Mouse (Mus musculus): ENCODE measurements around the gene Vmn1r229. TPM values are rescaled to one million over a fixed set of nuclear protein-coding genes. Genes with fewer than 3 reads are reported as not detected.

The Vmn1r229 gene
- polyA plus RNA-seq (2016; fragmentation: Nextera tagmentation; extraction: Ambion mirVana): not detected in 2 replicates

- Histone ChIP-seq H3K27me3 (replicated peaks) (no peaks in the 10 kb centered on the region), H3K27ac (ENCODE audit: poor library complexity, severe bottlenecking) (no peak within 1 kb of the TSS), H3K4me1 (replicated peaks) (no peaks in the 10 kb centered on the region), H3K9ac (no peak within 1 kb of the TSS), H3K9me3 (replicated peaks) (peaks cover 6% of the 10 kb centered on the region; the same call in 1 of the 2 replicates), H3K36me3 (no peaks in the 10 kb centered on the region), H3K4me3 (no peak within 1 kb of the TSS), H3K4me2 (no peak within 1 kb of the TSS)
- WGBS: 51% methylated on average over 1 of the region's 1 CpGs
- no peak for ATAC-seq (ENCODE audit: insufficient number of reproducible peaks, low FRiP score)
These were observed at the start of gene Vmn1r229 for GRCm38 (mm10) chr17:20811255-20811654. TSS of gene Vmn1r229 (plus strand) at chr17:20811555.

- no peak within 1 kb of the TSS for H3K9ac ChIP-seq
- no peaks in the 10 kb centered on the region for H3K36me3 ChIP-seq
- no peak within 1 kb of the TSS for H3K4me3 ChIP-seq
- H3K9me3 ChIP-seq (replicated peaks): peaks cover 11% of the 10 kb centered on the region; the same call in 1 of the 2 replicates
- ATAC-seq (ENCODE audit: insufficient number of reproducible peaks, low FRiP score): no peak
- no peaks in the 10 kb centered on the region for H3K27me3 ChIP-seq (replicated peaks)
- no peak within 1 kb of the TSS for H3K4me2 ChIP-seq
- H3K27ac ChIP-seq (ENCODE audit: poor library complexity, severe bottlenecking): no peak within 1 kb of the TSS
- H3K4me1 ChIP-seq (replicated peaks): no peaks in the 10 kb centered on the region
These were observed 25.3 kb upstream of the Vmn1r229 start, which contains the start of gene Vmn1r228 for GRCm38 (mm10) chr17:20786057-20786456. TSS of gene Vmn1r228 (minus strand) at chr17:20786157.

GRCm38 (mm10) chr17:20840144-20840543, 28.8 kb downstream of the Vmn1r229 start, which contains the start of gene Vmn1r230:
TSS of gene Vmn1r230 (plus strand) at chr17:20840444.
- Histone ChIP-seq H3K27me3 (replicated peaks) (no peaks in the 10 kb centered on the region), H3K36me3 (no peaks in the 10 kb centered on the region), H3K4me3 (no peak within 1 kb of the TSS), H3K9me3 (replicated peaks) (peaks cover under 1% of the 10 kb centered on the region; the same call in 1 of the 2 replicates), H3K4me2 (no peak within 1 kb of the TSS), H3K9ac (no peak within 1 kb of the TSS), H3K27ac (ENCODE audit: poor library complexity, severe bottlenecking) (no peak within 1 kb of the TSS), H3K4me1 (replicated peaks) (no peaks in the 10 kb centered on the region)
- 18% methylated on average over 1 of the region's 1 CpGs for WGBS
- ATAC-seq (ENCODE audit: insufficient number of reproducible peaks, low FRiP score): no peak

Other genes starting within 250 kb of the Vmn1r229 start
- not detected in 2 replicates for gene Vmn2r109, start 246.8 kb upstream of the Vmn1r229 start, polyA plus RNA-seq (2016; fragmentation: Nextera tagmentation; extraction: Ambion mirVana)
- gene Vmn2r110, start 215.1 kb upstream of the Vmn1r229 start, polyA plus RNA-seq (2016; fragmentation: Nextera tagmentation; extraction: Ambion mirVana): 0.03 and 0.04 TPM in 2 replicates
- gene Fpr-rs3, start 186.7 kb upstream of the Vmn1r229 start, polyA plus RNA-seq (2016; fragmentation: Nextera tagmentation; extraction: Ambion mirVana): not detected in 2 replicates
- gene Vmn1r226, start 128.7 kb upstream of the Vmn1r229 start, polyA plus RNA-seq (2016; fragmentation: Nextera tagmentation; extraction: Ambion mirVana): not detected in 2 replicates
- not detected in 2 replicates for gene Vmn1r227, start 81.7 kb upstream of the Vmn1r229 start, polyA plus RNA-seq (2016; fragmentation: Nextera tagmentation; extraction: Ambion mirVana)
- not detected in 2 replicates for gene Vmn1r228, start 25.4 kb upstream of the Vmn1r229 start, polyA plus RNA-seq (2016; fragmentation: Nextera tagmentation; extraction: Ambion mirVana)
- gene Vmn1r230, start 28.9 kb downstream of the Vmn1r229 start, polyA plus RNA-seq (2016; fragmentation: Nextera tagmentation; extraction: Ambion mirVana): not detected in 2 replicates
- gene Vmn1r231, start 93.5 kb downstream of the Vmn1r229 start, polyA plus RNA-seq (2016; fragmentation: Nextera tagmentation; extraction: Ambion mirVana): not detected in 2 replicates
- gene Vmn1r232, start 108.2 kb downstream of the Vmn1r229 start, polyA plus RNA-seq (2016; fragmentation: Nextera tagmentation; extraction: Ambion mirVana): not detected in 2 replicates
- 332 and 337 TPM in 2 replicates for gene Ppp2r1a, start 133.8 kb downstream of the Vmn1r229 start, polyA plus RNA-seq (2016; fragmentation: Nextera tagmentation; extraction: Ambion mirVana)
- gene Vmn1r233, start 184.9 kb downstream of the Vmn1r229 start, polyA plus RNA-seq (2016; fragmentation: Nextera tagmentation; extraction: Ambion mirVana): not detected in 2 replicates
- gene Zfp160, start 197.3 kb downstream of the Vmn1r229 start, polyA plus RNA-seq (2016; fragmentation: Nextera tagmentation; extraction: Ambion mirVana): 9.9 and 10.6 TPM in 2 replicates

Measured in heart, embryonic 12.5 days (tissue).